Mouse (Mus musculus): ENCODE measurements around the gene Galnt10. TPM values are rescaled to one million over a fixed set of nuclear protein-coding genes. Genes with fewer than 3 reads are reported as not detected.

Galnt10 gene
- polyA plus RNA-seq, 1 experiment from 2014 or later = 27.1 TPM

- Histone ChIP-seq H3K27ac (replicated peaks) (peak overlapping the region; percentile 98), H3K9ac (peak overlapping the region; percentile 67), H3K4me3 (replicated peaks) (peak overlapping the region; percentile 49), H3K36me3 (replicated peaks) (peaks cover 26% of the 10 kb centered on the region), H3K9me3 (replicated peaks) (no peaks in the 10 kb centered on the region), H3K4me1 (replicated peaks) (peaks cover 100% of the 10 kb centered on the region), H3K27me3 (no peaks in the 10 kb centered on the region), H3K4me2 (peak overlapping the region; percentile 77)
- WGBS (ENCODE audit: insufficient replicate concordance) = 77% methylated on average over 23 of the region's 23 CpGs
- no peak for ATAC-seq (ENCODE audit: insufficient read depth)
These were observed 7.1 kb downstream of the Galnt10 start for GRCm38 (mm10) chr11:57652206-57652922.

DNA sequence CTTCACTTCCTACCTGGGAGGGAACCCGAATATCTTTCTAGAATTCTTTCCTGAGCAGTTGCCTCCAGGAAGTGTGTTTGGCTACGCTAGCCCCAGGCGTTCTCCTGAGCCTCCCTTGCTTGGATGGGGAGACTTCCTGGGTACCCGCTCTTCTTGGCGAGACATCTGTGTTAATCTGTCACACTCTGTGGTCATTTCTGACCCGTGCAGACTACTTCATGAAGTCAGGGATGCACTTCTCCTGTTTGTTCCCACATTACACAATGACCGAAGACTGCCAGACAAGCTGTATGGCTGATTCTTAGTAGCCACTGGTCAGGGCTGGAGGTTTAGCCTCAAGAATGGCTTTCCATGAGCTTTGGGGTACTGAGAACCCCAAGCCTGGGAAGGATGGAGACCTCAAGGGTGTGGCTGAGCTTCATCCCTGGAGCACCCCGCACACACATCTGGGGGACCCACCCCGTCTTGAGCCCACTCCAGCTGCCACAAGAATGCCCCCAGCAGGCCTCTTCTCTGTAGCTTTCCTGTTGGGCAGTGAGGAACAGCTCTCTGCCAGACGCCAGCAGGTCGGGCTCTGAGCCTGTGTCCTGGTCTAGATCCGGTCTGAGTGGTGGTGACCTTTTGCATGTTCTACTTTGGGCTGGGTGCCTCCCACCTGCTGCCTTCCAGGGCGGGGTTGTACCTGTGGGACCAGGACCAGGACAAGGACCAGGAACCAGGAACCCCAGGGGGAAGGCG, 7.8 kb downstream of the Galnt10 start:
- 69% methylated on average over 14 of the region's 14 CpGs for WGBS (ENCODE audit: insufficient replicate concordance)
- no peaks in the 10 kb centered on the region for H3K9me3 ChIP-seq (replicated peaks)
- H3K4me2 ChIP-seq = peak overlapping the region; percentile 77
- no peak for ATAC-seq (ENCODE audit: insufficient read depth)
- H3K27me3 ChIP-seq = no peaks in the 10 kb centered on the region
- H3K27ac ChIP-seq (replicated peaks) = peak overlapping the region; percentile 98
- H3K4me3 ChIP-seq (replicated peaks) = no peak overlapping the region
- H3K4me1 ChIP-seq (replicated peaks) = peaks cover 100% of the 10 kb centered on the region
- H3K9ac ChIP-seq = peak overlapping the region; percentile 50
- H3K36me3 ChIP-seq (replicated peaks) = peaks cover 26% of the 10 kb centered on the region

DNA sequence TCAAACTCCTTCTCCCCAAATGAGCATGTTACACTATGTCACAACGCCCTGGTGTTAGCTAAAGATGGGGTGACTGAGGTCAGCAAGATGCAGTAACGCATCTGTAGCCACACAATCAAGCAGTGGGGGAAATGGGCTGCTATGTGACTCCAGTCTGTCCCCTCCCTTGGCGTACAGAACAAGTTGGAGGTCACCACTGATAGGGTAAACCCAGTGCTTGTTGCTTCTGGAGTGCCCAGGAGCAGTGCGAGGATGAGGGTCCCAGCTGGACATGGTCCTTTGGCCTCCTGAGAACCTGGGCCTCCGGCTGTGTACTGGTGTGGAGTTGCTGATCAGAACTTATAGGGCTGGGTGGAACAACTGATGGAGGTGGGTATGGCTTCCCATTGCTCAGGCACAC, 8.6 kb downstream of the Galnt10 start:
- H3K4me3 ChIP-seq (replicated peaks) = 0 out of 2 replicates have a peak overlapping the region, but pooled peaks have one; percentile 3
- peak overlapping the region; percentile 50 for H3K9ac ChIP-seq
- ATAC-seq (ENCODE audit: insufficient read depth) = no peak
- H3K9me3 ChIP-seq (replicated peaks) = no peaks in the 10 kb centered on the region
- H3K4me2 ChIP-seq = peak overlapping the region; percentile 77
- WGBS (ENCODE audit: insufficient replicate concordance) = 52% methylated on average over 5 of the region's 5 CpGs
- H3K27me3 ChIP-seq = no peaks in the 10 kb centered on the region
- peaks cover 100% of the 10 kb centered on the region for H3K4me1 ChIP-seq (replicated peaks)
- peaks cover 21% of the 10 kb centered on the region for H3K36me3 ChIP-seq (replicated peaks)
- peak overlapping the region; percentile 98 for H3K27ac ChIP-seq (replicated peaks)

DNA sequence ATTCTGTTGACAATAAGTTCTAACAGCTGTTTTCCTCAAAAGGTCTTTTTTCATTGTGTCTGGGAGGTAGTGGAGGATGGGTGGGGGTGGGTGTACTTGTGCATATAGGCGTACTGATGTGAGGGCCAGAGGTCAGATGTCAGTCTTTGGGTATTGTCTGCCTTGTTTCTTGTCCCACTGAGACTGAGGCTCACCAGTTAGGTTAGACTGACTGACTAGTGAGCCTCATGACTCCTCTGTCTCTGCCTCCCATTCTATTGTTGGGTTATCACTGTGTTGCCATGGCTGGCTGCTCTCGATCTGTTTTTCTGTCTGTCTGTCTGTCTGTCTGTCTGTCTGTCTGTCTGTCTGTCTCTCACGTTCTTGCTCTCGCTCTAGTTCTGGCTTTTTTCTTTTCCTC, 9.1 kb downstream of the Galnt10 start:
- Histone ChIP-seq H3K9ac (peak overlapping the region; percentile 55; the same call in 1 of the 2 replicates), H3K4me2 (peak overlapping the region; percentile 77), H3K4me1 (replicated peaks) (peaks cover 99% of the 10 kb centered on the region), H3K27ac (replicated peaks) (peak overlapping the region; percentile 98), H3K27me3 (no peaks in the 10 kb centered on the region), H3K9me3 (replicated peaks) (no peaks in the 10 kb centered on the region), H3K4me3 (replicated peaks) (peak overlapping the region; percentile 27; the same call in 1 of the 2 replicates), H3K36me3 (replicated peaks) (peaks cover 15% of the 10 kb centered on the region; the same call in 1 of the 2 replicates)
- peak; percentile 40 for ATAC-seq (ENCODE audit: insufficient read depth)
- 9% methylated on average over 4 of the region's 4 CpGs for WGBS (ENCODE audit: insufficient replicate concordance)

- peak; percentile 92 for ATAC-seq (ENCODE audit: insufficient read depth)
- H3K27me3 ChIP-seq = no peaks in the 10 kb centered on the region
- peak overlapping the region; percentile 98 for H3K27ac ChIP-seq (replicated peaks)
- H3K36me3 ChIP-seq (replicated peaks) = peaks cover 13% of the 10 kb centered on the region; the same call in 1 of the 2 replicates
- H3K9ac ChIP-seq = peak overlapping the region; percentile 55
- peaks cover 99% of the 10 kb centered on the region for H3K4me1 ChIP-seq (replicated peaks)
- H3K4me3 ChIP-seq (replicated peaks) = peak overlapping the region; percentile 27
- WGBS (ENCODE audit: insufficient replicate concordance) = 23% methylated on average over 5 of the region's 5 CpGs
- peak overlapping the region; percentile 77 for H3K4me2 ChIP-seq
- no peaks in the 10 kb centered on the region for H3K9me3 ChIP-seq (replicated peaks)
These were observed 9.7 kb downstream of the Galnt10 start for GRCm38 (mm10) chr11:57654977-57655397.

GRCm38 (mm10) chr11:57655669-57656325, 10.6 kb downstream of the Galnt10 start:
- Histone ChIP-seq H3K4me2 (peak overlapping the region; percentile 77), H3K9ac (peak overlapping the region; percentile 55), H3K4me3 (replicated peaks) (peak overlapping the region; percentile 27), H3K36me3 (replicated peaks) (peaks cover 15% of the 10 kb centered on the region; the same call in 1 of the 2 replicates), H3K4me1 (replicated peaks) (peaks cover 99% of the 10 kb centered on the region), H3K9me3 (replicated peaks) (no peaks in the 10 kb centered on the region), H3K27ac (replicated peaks) (peak overlapping the region; percentile 98), H3K27me3 (no peaks in the 10 kb centered on the region)
- no peak for ATAC-seq (ENCODE audit: insufficient read depth)
- WGBS (ENCODE audit: insufficient replicate concordance) = 21% methylated on average over 10 of the region's 10 CpGs

- 44% methylated on average over 8 of the region's 8 CpGs for WGBS (ENCODE audit: insufficient replicate concordance)
- H3K4me3 ChIP-seq (replicated peaks) = peak overlapping the region; percentile 27; the same call in 1 of the 2 replicates
- peak overlapping the region; percentile 98 for H3K27ac ChIP-seq (replicated peaks)
- no peaks in the 10 kb centered on the region for H3K27me3 ChIP-seq
- peaks cover 99% of the 10 kb centered on the region for H3K4me1 ChIP-seq (replicated peaks)
- H3K36me3 ChIP-seq (replicated peaks) = peaks cover 15% of the 10 kb centered on the region; the same call in 1 of the 2 replicates
- H3K9ac ChIP-seq = peak overlapping the region; percentile 55
- H3K4me2 ChIP-seq = peak overlapping the region; percentile 77
- no peaks in the 10 kb centered on the region for H3K9me3 ChIP-seq (replicated peaks)
- no peak for ATAC-seq (ENCODE audit: insufficient read depth)
These were observed 11.5 kb downstream of the Galnt10 start for GRCm38 (mm10) chr11:57656602-57657275.

GRCm38 (mm10) chr11:57657370-57658072, 12.3 kb downstream of the Galnt10 start:
- Histone ChIP-seq H3K4me3 (replicated peaks) (peak overlapping the region; percentile 19; the same call in 1 of the 2 replicates), H3K9me3 (replicated peaks) (no peaks in the 10 kb centered on the region), H3K27me3 (no peaks in the 10 kb centered on the region), H3K27ac (replicated peaks) (peak overlapping the region; percentile 98), H3K9ac (peak overlapping the region; percentile 55; the same call in 1 of the 2 replicates), H3K36me3 (replicated peaks) (peaks cover 20% of the 10 kb centered on the region; the same call in 1 of the 2 replicates), H3K4me2 (peak overlapping the region; percentile 77), H3K4me1 (replicated peaks) (peaks cover 99% of the 10 kb centered on the region)
- 0 out of 2 replicates have a peak, but pooled peaks have one; percentile 8 for ATAC-seq (ENCODE audit: insufficient read depth)
- 49% methylated on average over 9 of the region's 9 CpGs for WGBS (ENCODE audit: insufficient replicate concordance)

DNA sequence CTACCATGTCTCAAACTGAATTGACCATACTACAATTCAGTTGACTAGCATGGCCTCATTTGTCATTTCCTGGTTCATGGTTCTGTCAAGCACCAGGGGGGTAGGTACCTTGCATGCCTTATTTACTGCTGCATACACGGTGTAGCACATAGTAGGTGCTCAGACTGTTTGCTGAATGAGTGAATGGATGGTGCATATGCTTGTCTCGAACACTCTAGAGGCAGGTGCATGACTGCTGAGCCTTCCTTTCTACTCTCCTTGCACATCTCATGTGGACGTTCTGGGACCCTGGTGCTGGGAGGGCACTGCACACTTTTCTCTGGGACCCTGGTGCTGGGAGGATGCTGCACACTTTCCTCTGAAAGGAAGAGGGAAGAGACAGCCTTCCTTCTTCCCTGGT, 13.0 kb downstream of the Galnt10 start:
- Histone ChIP-seq H3K4me3 (replicated peaks) (no peak overlapping the region; the same call in 1 of the 2 replicates), H3K4me1 (replicated peaks) (peaks cover 93% of the 10 kb centered on the region), H3K27me3 (no peaks in the 10 kb centered on the region), H3K4me2 (peak overlapping the region; percentile 77), H3K36me3 (replicated peaks) (peaks cover 20% of the 10 kb centered on the region; the same call in 1 of the 2 replicates), H3K27ac (replicated peaks) (0 out of 2 replicates have a peak overlapping the region, but pooled peaks have one; percentile 14), H3K9me3 (replicated peaks) (no peaks in the 10 kb centered on the region), H3K9ac (peak overlapping the region; percentile 55; the same call in 1 of the 2 replicates)
- ATAC-seq (ENCODE audit: insufficient read depth) = no peak
- 71% methylated on average over 3 of the region's 3 CpGs for WGBS (ENCODE audit: insufficient replicate concordance)

GRCm38 (mm10) chr11:57658751-57659150, 13.5 kb downstream of the Galnt10 start:
- peaks cover 93% of the 10 kb centered on the region for H3K4me1 ChIP-seq (replicated peaks)

More at GRCm38 (mm10) chr11:57658751-57659150, 13.5 kb downstream of the Galnt10 start:
- WGBS (ENCODE audit: insufficient replicate concordance) = 79% methylated on average over 6 of the region's 6 CpGs
- Histone ChIP-seq H3K9me3 (replicated peaks) (no peaks in the 10 kb centered on the region), H3K4me3 (replicated peaks) (no peak overlapping the region), H3K4me2 (no peak overlapping the region), H3K9ac (no peak overlapping the region), H3K36me3 (replicated peaks) (peaks cover 25% of the 10 kb centered on the region; the same call in 1 of the 2 replicates), H3K27me3 (no peaks in the 10 kb centered on the region), H3K27ac (replicated peaks) (no peak overlapping the region)
- no peak for ATAC-seq (ENCODE audit: insufficient read depth)

All from liver, embryonic 15.5 days (tissue).